Mouse (Mus musculus) hindbrain, postnatal 0 days (tissue): ENCODE results near the gene Klhl26. TPM values are rescaled to one million over a fixed set of nuclear protein-coding genes. Genes with fewer than 3 reads are reported as not detected.
A peak's percentile ranks its signal among the peaks of the same experiment; 100 is the strongest.
"Not testable (repeated sequence)": the region's sequence is repeated elsewhere in the genome, so short reads cannot be mapped to it uniquely, and the experiment has no call there.

Experiments
- ATAC-seq: fragments of 200-750 bp; cut with Nextera tagmentation; 2 replicates; pipeline ENCODE4 v1.8.0; 2017; ENCODE audit warnings: mild to moderate bottlenecking, moderate TSS enrichment, moderate library complexity
- DNase-seq: peaks from one replicate; pipeline ENCODE4 v3.0.0-alpha.2; 2015; ENCODE audit warnings: low spot score
- H3K27ac ChIP-seq: fragments of 300-500 bp; sonication (generic); 2 replicates; pipeline ENCODE4 v1.5.1; 2014; ENCODE audit warnings: mild to moderate bottlenecking
- H3K27me3 ChIP-seq: fragments of 300-500 bp; sonication (generic); 2 replicates; pipeline ENCODE4 v1.6.1; 2014; ENCODE audit warnings: low read length, mixed read lengths; ENCODE audit not compliant: insufficient read depth
- H3K36me3 ChIP-seq: fragments of 300-500 bp; sonication (generic); 2 replicates; pipeline ENCODE4 v1.6.1; 2014; ENCODE audit warnings: low read length, mixed read lengths; ENCODE audit not compliant: insufficient read depth
- H3K4me1 ChIP-seq: fragments of 300-500 bp; sonication (generic); 2 replicates; pipeline ENCODE4 v1.6.1; 2014; ENCODE audit warnings: antibody characterized with exemption, low read length, mixed read lengths; ENCODE audit not compliant: insufficient read depth
- H3K4me2 ChIP-seq: fragments of 300-500 bp; sonication (generic); 2 replicates; pipeline ENCODE4 v1.6.1; 2014; ENCODE audit warnings: low read depth, mild to moderate bottlenecking, low read length, moderate library complexity, mixed read lengths
- H3K4me3 ChIP-seq: fragments of 300-500 bp; sonication (generic); 2 replicates; pipeline ENCODE4 v1.5.1; 2014; ENCODE audit warnings: low read length
- H3K9ac ChIP-seq: fragments of 300-500 bp; sonication (generic); replicated peaks from 2 replicates; pipeline ENCODE4 v1.6.1; 2014; ENCODE audit warnings: mild to moderate bottlenecking, low read length, moderate library complexity, mixed read lengths
- H3K9me3 ChIP-seq: fragments of 300-500 bp; sonication (generic); 2 replicates; pipeline ENCODE4 v1.6.1; 2016; ENCODE audit warnings: low read length, mixed read lengths
- CTCF ChIP-seq: IDR thresholded peaks from 2 replicates; pipeline ENCODE4 v1.5.1; 2016; ENCODE audit warnings: antibody characterized with exemption, control low read depth, low read depth
- WGBS: fragments of 180-500 bp; shearing (Covaris S2); extraction: QIAGEN DNeasy Blood & Tissue Kit; methylation state at CpG from one replicate; pipeline ENCODE4 v1.1.7; 2014; 5-methylcytosine and 5-hydroxymethylcytosine counted together
- polyA plus RNA-seq: library from polyadenylated mRNA; unstranded; fragments of >200 nt; fragmentation: Nextera tagmentation; extraction: Ambion mirVana; gene quantifications from 2 replicates; pipeline ENCODE4 v1.2.1, GENCODE M21; 2015
- total RNA-seq: library from RNA; depleted of rRNA; stranded (reverse); fragments of >200 nt; gene quantifications from 2 replicates; pipeline ENCODE4 v1.2.3, GENCODE M21; 2014

The Klhl26 gene
- total and polyA plus RNA-seq, 2 experiments from 2014 or later = 35.8 to 61.8 TPM

- Histone ChIP-seq H3K4me1 (peaks cover 4% of the 10 kb centered on the region; the same call in 1 of the 2 replicates), H3K36me3 (peaks cover 17% of the 10 kb centered on the region; the same call in 1 of the 2 replicates), H3K9me3 (no peaks in the 10 kb centered on the region), H3K27ac (no peak overlapping the region), H3K4me3 (no peak overlapping the region), H3K4me2 (no peak overlapping the region), H3K9ac (no peak overlapping the region), H3K27me3 (no peaks in the 10 kb centered on the region)
- WGBS = 92% methylated on average over 11 of the region's 11 CpGs
- ATAC-seq = no peak
- DNase-seq = no peak
- TF ChIP-seq CTCF = no peak
These were observed 35.6 kb upstream of the Klhl26 start for GRCm38 (mm10) chr8:70512253-70512903.

GRCm38 (mm10) chr8:70511770-70512169 lies 35.0 kb upstream of the Klhl26 start:
- no peak overlapping the region for H3K4me2 ChIP-seq
- WGBS = 96% methylated on average over 2 of the region's 2 CpGs
- H3K4me1 ChIP-seq = peaks cover 4% of the 10 kb centered on the region; the same call in 1 of the 2 replicates
- ATAC-seq = no peak
- no peak for DNase-seq
- H3K4me3 ChIP-seq = no peak overlapping the region
- H3K9me3 ChIP-seq = no peaks in the 10 kb centered on the region
- no peak overlapping the region for H3K27ac ChIP-seq
- H3K9ac ChIP-seq = no peak overlapping the region
- no peaks in the 10 kb centered on the region for H3K27me3 ChIP-seq
- H3K36me3 ChIP-seq = peaks cover 20% of the 10 kb centered on the region; the same call in 1 of the 2 replicates
- TF ChIP-seq CTCF = no peak

- 86% methylated on average over 6 of the region's 6 CpGs for WGBS
- H3K4me1 ChIP-seq, DNase-seq, ATAC-seq, H3K9me3 ChIP-seq, H3K27me3 ChIP-seq, H3K9ac ChIP-seq: not testable (repeated sequence)
- Histone ChIP-seq H3K4me3 (peak overlapping the region; percentile 90; the same call in 1 of the 2 replicates), H3K36me3 (peaks cover 15% of the 10 kb centered on the region; the same call in 1 of the 2 replicates), H3K4me2 (peak overlapping the region; percentile 98; the same call in 1 of the 2 replicates), H3K27ac (peak overlapping the region; percentile 95; the same call in 1 of the 2 replicates)
These were observed 34.4 kb upstream of the Klhl26 start for GRCm38 (mm10) chr8:70511174-70511573.

GRCm38 (mm10) chr8:70510228-70510915 lies 33.6 kb upstream of the Klhl26 start, which contains the start of gene Uba52:
TSS of gene Uba52 (minus strand) at chr8:70510801.
- Histone ChIP-seq H3K27me3 (no peaks in the 10 kb centered on the region), H3K4me2 (peak within 1 kb of the TSS; percentile 98), H3K27ac (peak within 1 kb of the TSS; percentile 95), H3K4me1 (peaks cover 12% of the 10 kb centered on the region; the same call in 1 of the 2 replicates), H3K4me3 (peak within 1 kb of the TSS; percentile 90), H3K9ac (peak within 1 kb of the TSS; percentile 76), H3K36me3 (peaks cover 15% of the 10 kb centered on the region; the same call in 1 of the 2 replicates), H3K9me3 (no peaks in the 10 kb centered on the region)
- 1% methylated on average over 74 of the region's 74 CpGs for WGBS
- DNase-seq (peak; percentile 99), ATAC-seq (peak; percentile 89)
- no peak for TF ChIP-seq CTCF

DNA sequence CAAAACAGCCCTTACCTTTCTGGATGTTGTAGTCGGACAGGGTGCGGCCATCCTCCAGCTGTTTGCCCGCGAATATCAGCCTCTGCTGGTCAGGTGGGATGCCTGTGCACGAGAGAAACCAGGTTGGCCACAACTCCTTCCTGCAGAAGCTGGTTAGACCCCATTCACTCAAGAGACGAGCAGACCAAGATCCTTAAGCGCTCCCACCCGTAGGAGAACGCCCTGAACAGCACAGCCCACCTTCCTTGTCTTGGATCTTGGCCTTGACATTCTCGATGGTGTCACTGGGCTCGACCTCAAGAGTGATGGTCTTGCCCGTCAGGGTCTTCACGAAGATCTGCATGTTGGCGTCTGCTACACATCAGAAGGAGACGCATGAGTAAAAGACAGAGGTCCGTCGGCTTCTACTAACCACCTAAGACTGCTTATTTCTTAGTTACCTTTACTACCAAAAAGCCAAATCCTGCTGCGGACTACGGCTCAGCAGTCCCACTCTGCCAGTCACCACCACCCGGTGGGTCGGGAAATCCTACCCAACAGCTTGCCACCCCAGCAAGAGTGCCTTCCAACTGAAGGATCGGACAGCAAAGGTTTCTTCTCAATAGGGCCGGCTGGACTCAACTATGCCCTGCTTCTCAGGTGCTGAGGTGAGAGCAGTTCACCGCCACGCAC lies 32.6 kb upstream of the Klhl26 start:
- 17% methylated on average over 25 of the region's 25 CpGs for WGBS
- ATAC-seq (no peak), DNase-seq (no peak)
- no peak for TF ChIP-seq CTCF
- H3K4me3 ChIP-seq = peak overlapping the region; percentile 90
- H3K9ac ChIP-seq = peak overlapping the region; percentile 76
- H3K9me3 ChIP-seq = no peaks in the 10 kb centered on the region
- H3K36me3 ChIP-seq = peaks cover 15% of the 10 kb centered on the region; the same call in 1 of the 2 replicates
- H3K27ac ChIP-seq = peak overlapping the region; percentile 95
- peak overlapping the region; percentile 98 for H3K4me2 ChIP-seq
- no peaks in the 10 kb centered on the region for H3K27me3 ChIP-seq
- peaks cover 12% of the 10 kb centered on the region; the same call in 1 of the 2 replicates for H3K4me1 ChIP-seq

DNA sequence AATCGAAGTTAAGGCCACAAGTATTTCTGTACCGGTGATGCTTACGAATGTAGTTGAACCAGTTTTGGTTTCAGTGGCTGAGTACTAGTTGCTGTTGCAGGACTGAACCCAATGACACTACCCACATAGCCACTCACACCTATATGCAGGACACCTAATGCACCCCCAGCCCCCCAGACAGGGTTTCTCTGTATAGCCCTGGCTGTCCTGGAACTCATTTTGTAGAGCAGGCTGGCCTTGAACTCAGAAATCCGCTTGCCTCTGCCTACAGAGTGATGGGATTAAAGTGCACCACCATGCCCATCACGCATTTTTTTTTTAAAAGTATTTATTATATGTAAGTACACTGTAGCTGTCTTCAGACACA lies 30.2 kb upstream of the Klhl26 start:
- Histone ChIP-seq H3K4me1 (peaks cover 14% of the 10 kb centered on the region; the same call in 1 of the 2 replicates), H3K9me3 (no peaks in the 10 kb centered on the region), H3K9ac (no peak overlapping the region), H3K27me3 (0 out of 2 replicates have a peak, but pooled peaks cover 3% of the 10 kb centered on the region), H3K27ac (peak overlapping the region; percentile 94; the same call in 1 of the 2 replicates), H3K4me2 (no peak overlapping the region), H3K4me3 (no peak overlapping the region), H3K36me3 (peaks cover 15% of the 10 kb centered on the region; the same call in 1 of the 2 replicates)
- ATAC-seq = no peak
- WGBS = 70% methylated on average over 5 of the region's 5 CpGs
- no peak for DNase-seq
- no peak for TF ChIP-seq CTCF
